ENCODE assay signal across 24 mouse cellular contexts in genomic region chr9:67794668-67795067, GRCm38 (mm10). TPM values are rescaled to one million over a fixed set of nuclear protein-coding genes. Genes with fewer than 3 reads are reported as not detected.
DNase-seq lines count a peak whose midpoint lies in the region; ATAC-seq lines count a peak whose summit lies in the region.
"Had no signal": no experiment of that assay in that cellular context is flagged by ENCODE, and none has a peak within 500 bp of the region (broad histone marks: within the 10 kb centered on the region; RNA-seq: fewer than 3 reads in every experiment).

No protein-coding gene starts in this region.

- H3K4me1 ChIP-seq in forebrain, embryonic 10.5 days: peaks cover 14% of the 10 kb centered on the region
- no peaks in the 10 kb centered on the region for H3K4me1 ChIP-seq in forebrain, embryonic 11.5 days (replicated peaks; ENCODE audit: control insufficient read depth, insufficient read depth, low read length)
- peaks cover 29% of the 10 kb centered on the region for H3K4me1 ChIP-seq in neural tube, embryonic 12.5 days
- H3K4me1 ChIP-seq in neural tube, embryonic 15.5 days: peaks cover 22% of the 10 kb centered on the region
- H3K4me1 ChIP-seq in midbrain, embryonic 13.5 days (replicated peaks): peaks cover 26% of the 10 kb centered on the region
- H3K4me1 ChIP-seq in kidney, embryonic 15.5 days: peaks cover 10% of the 10 kb centered on the region; the same call in 1 of the 2 replicates

- H3K4me2 ChIP-seq in forebrain, embryonic 11.5 days (ENCODE audit: low read depth, low read length, severe bottlenecking): no peak overlapping the region
- H3K4me2 ChIP-seq in neural tube, embryonic 12.5 days (replicated peaks): peak overlapping the region; percentile 46; the same call in 1 of the 2 replicates
- no peak overlapping the region for H3K4me2 ChIP-seq in neural tube, embryonic 15.5 days
- no peak overlapping the region for H3K4me2 ChIP-seq in midbrain, embryonic 13.5 days (replicated peaks)
- H3K4me2 ChIP-seq in kidney, embryonic 15.5 days: no peak overlapping the region

- no peak for DNase-seq in forebrain, embryonic 10.5 days (ENCODE audit: extremely low spot score, low spot score)
- no peak for DNase-seq in forebrain, embryonic 11.5 days (ENCODE audit: low spot score)
- DNase-seq in ovary, adult 18-20 months (ENCODE audit: low spot score): no peak
- DNase-seq in lung, postnatal 4 days: no peak
- DNase-seq: adrenal gland, postnatal 10 days; cerebellum, adult 9-11 months; kidney, adult 8-10 months; kidney, postnatal 25 days; lung, postnatal 10 days; thymus, postnatal 14 days had no signal

- no peaks in the 10 kb centered on the region for H3K9me3 ChIP-seq in forebrain, embryonic 10.5 days
- H3K9me3 ChIP-seq in forebrain, embryonic 11.5 days (ENCODE audit: control insufficient read depth, low read length): no peaks in the 10 kb centered on the region
- H3K9me3 ChIP-seq in neural tube, embryonic 12.5 days: no peaks in the 10 kb centered on the region
- no peaks in the 10 kb centered on the region for H3K9me3 ChIP-seq in neural tube, embryonic 15.5 days (replicated peaks)
- H3K9me3 ChIP-seq in midbrain, embryonic 13.5 days: no peaks in the 10 kb centered on the region
- H3K9me3 ChIP-seq in kidney, embryonic 15.5 days (replicated peaks): no peaks in the 10 kb centered on the region
- H3K9me3 ChIP-seq: embryonic facial prominence, embryonic 13.5 days; heart, embryonic 10.5 days; megakaryocyte, embryonic 14.5 days had no signal

- H3K36me3 ChIP-seq in forebrain, embryonic 10.5 days (replicated peaks): no peaks in the 10 kb centered on the region
- no peaks in the 10 kb centered on the region for H3K36me3 ChIP-seq in forebrain, embryonic 11.5 days (ENCODE audit: control insufficient read depth, insufficient read depth, low read length)
- H3K36me3 ChIP-seq in neural tube, embryonic 12.5 days: no peaks in the 10 kb centered on the region
- no peaks in the 10 kb centered on the region for H3K36me3 ChIP-seq in neural tube, embryonic 15.5 days
- no peaks in the 10 kb centered on the region for H3K36me3 ChIP-seq in midbrain, embryonic 13.5 days
- H3K36me3 ChIP-seq in kidney, embryonic 15.5 days: no peaks in the 10 kb centered on the region
- H3K36me3 ChIP-seq: embryonic facial prominence, embryonic 13.5 days; heart, embryonic 10.5 days had no signal

- no peak for ATAC-seq in forebrain, embryonic 11.5 days (replicated peaks; ENCODE audit: low FRiP score)
- no peak for ATAC-seq in neural tube, embryonic 12.5 days (ENCODE audit: low FRiP score, low read depth)
- no peak for ATAC-seq in neural tube, embryonic 15.5 days (ENCODE audit: low FRiP score)
- ATAC-seq in midbrain, embryonic 13.5 days: peak; percentile 51; the same call in 1 of the 2 replicates
- ATAC-seq in kidney, embryonic 15.5 days (replicated peaks; ENCODE audit: low FRiP score): no peak
- ATAC-seq: CD4-positive, CD25-positive, alpha-beta regulatory T cell, adult 4 months; Patski had no signal

- no peak overlapping the region for H3K4me3 ChIP-seq in forebrain, embryonic 10.5 days
- no peak overlapping the region for H3K4me3 ChIP-seq in forebrain, embryonic 11.5 days (ENCODE audit: low read depth, low read length)
- H3K4me3 ChIP-seq in neural tube, embryonic 12.5 days: no peak overlapping the region
- no peak overlapping the region for H3K4me3 ChIP-seq in neural tube, embryonic 15.5 days (replicated peaks)
- H3K4me3 ChIP-seq in midbrain, embryonic 13.5 days (replicated peaks): no peak overlapping the region
- H3K4me3 ChIP-seq in kidney, embryonic 15.5 days (replicated peaks): no peak overlapping the region
- H3K4me3 ChIP-seq: embryonic facial prominence, embryonic 13.5 days; heart, embryonic 10.5 days; megakaryocyte, embryonic 14.5 days; myocyte had no signal

- no peaks in the 10 kb centered on the region for H3K27me3 ChIP-seq in forebrain, embryonic 10.5 days (ENCODE audit: poor library complexity, severe bottlenecking)
- no peaks in the 10 kb centered on the region for H3K27me3 ChIP-seq in forebrain, embryonic 11.5 days (ENCODE audit: control insufficient read depth, insufficient read depth, low read length)
- H3K27me3 ChIP-seq in neural tube, embryonic 12.5 days (replicated peaks): no peaks in the 10 kb centered on the region
- H3K27me3 ChIP-seq in neural tube, embryonic 15.5 days (replicated peaks): no peaks in the 10 kb centered on the region
- H3K27me3 ChIP-seq in midbrain, embryonic 13.5 days: no peaks in the 10 kb centered on the region
- H3K27me3 ChIP-seq in kidney, embryonic 15.5 days: no peaks in the 10 kb centered on the region
- H3K27me3 ChIP-seq: embryonic facial prominence, embryonic 13.5 days had no signal

- peak overlapping the region; percentile 17; the same call in 1 of the 2 replicates for H3K27ac ChIP-seq in forebrain, embryonic 10.5 days
- H3K27ac ChIP-seq in forebrain, embryonic 11.5 days (ENCODE audit: low read depth, low read length): no peak overlapping the region
- H3K27ac ChIP-seq in neural tube, embryonic 12.5 days: 0 out of 2 replicates have a peak overlapping the region, but pooled peaks have one; percentile 50
- H3K27ac ChIP-seq in neural tube, embryonic 15.5 days (replicated peaks): no peak overlapping the region
- peak overlapping the region; percentile 79 for H3K27ac ChIP-seq in midbrain, embryonic 13.5 days
- no peak overlapping the region for H3K27ac ChIP-seq in kidney, embryonic 15.5 days
- H3K27ac ChIP-seq: embryonic facial prominence, embryonic 13.5 days; heart, embryonic 10.5 days; left cerebral cortex, adult 2 months had no signal

- whole genome bisulfite sequencing in forebrain, embryonic 10.5 days: 91% methylated on average over 4 of the region's 4 CpGs
- 88% methylated on average over 4 of the region's 4 CpGs for WGBS in forebrain, embryonic 11.5 days
- 92% methylated on average over 4 of the region's 4 CpGs for WGBS in neural tube, embryonic 12.5 days
- WGBS in neural tube, embryonic 15.5 days: 77% methylated on average over 4 of the region's 4 CpGs
- 91% methylated on average over 4 of the region's 4 CpGs for WGBS in midbrain, embryonic 13.5 days
- 93% methylated on average over 4 of the region's 4 CpGs for WGBS in kidney, embryonic 15.5 days

- H3K9ac ChIP-seq in forebrain, embryonic 11.5 days (ENCODE audit: low read length): no peak overlapping the region
- no peak overlapping the region for H3K9ac ChIP-seq in neural tube, embryonic 12.5 days
- no peak overlapping the region for H3K9ac ChIP-seq in neural tube, embryonic 15.5 days (replicated peaks)
- H3K9ac ChIP-seq in midbrain, embryonic 13.5 days (replicated peaks): no peak overlapping the region
- no peak overlapping the region for H3K9ac ChIP-seq in kidney, embryonic 15.5 days
- H3K9ac ChIP-seq: embryonic facial prominence, embryonic 13.5 days had no signal

RNA-seq across cellular contexts. Expression of gene C2cd4b, which starts 35.4 kb away (rescaled TPM):
- polyA plus RNA-seq in forebrain, embryonic 10.5 days (2016; fragmentation: Nextera tagmentation; extraction: Ambion mirVana): not detected in 2 replicates
- 0.13 TPM in 1 of 2 replicates, not detected in the other for polyA plus RNA-seq in forebrain, embryonic 11.5 days (2014; fragmentation: Nextera tagmentation; extraction: Ambion mirVana)
- 0.84 and 0.94 TPM in 2 replicates for polyA plus RNA-seq in neural tube, embryonic 12.5 days (2016; fragmentation: Nextera tagmentation; extraction: Ambion mirVana)
- polyA plus RNA-seq in neural tube, embryonic 15.5 days (2015; fragmentation: Nextera tagmentation; extraction: Ambion mirVana): 0.83 and 1.4 TPM in 2 replicates
- polyA plus RNA-seq in midbrain, embryonic 13.5 days (2015; fragmentation: Nextera tagmentation; extraction: Ambion mirVana): 0.20 and 0.44 TPM in 2 replicates
- 0.19 and 1.1 TPM in 2 replicates for polyA plus RNA-seq in kidney, embryonic 15.5 days (2015; fragmentation: Nextera tagmentation; extraction: Ambion mirVana)
- polyA plus RNA-seq: CD4-positive, CD25-positive, alpha-beta regulatory T cell, adult 4 months; liver, embryonic 16.5 days; myocyte had no signal

RNA-seq across cellular contexts. Expression of gene C2cd4a, which starts 37.5 kb away (rescaled TPM):
- polyA plus RNA-seq in forebrain, embryonic 10.5 days (2016; fragmentation: Nextera tagmentation; extraction: Ambion mirVana): not detected in 2 replicates
- polyA plus RNA-seq in forebrain, embryonic 11.5 days (2014; fragmentation: Nextera tagmentation; extraction: Ambion mirVana): 0.13 and 0.25 TPM in 2 replicates
- 0.27 and 0.42 TPM in 2 replicates for polyA plus RNA-seq in neural tube, embryonic 12.5 days (2016; fragmentation: Nextera tagmentation; extraction: Ambion mirVana)
- polyA plus RNA-seq in neural tube, embryonic 15.5 days (2015; fragmentation: Nextera tagmentation; extraction: Ambion mirVana): 0.68 and 0.78 TPM in 2 replicates
- 0.15 and 0.23 TPM in 2 replicates for polyA plus RNA-seq in midbrain, embryonic 13.5 days (2015; fragmentation: Nextera tagmentation; extraction: Ambion mirVana)
- 1.1 and 1.6 TPM in 2 replicates for polyA plus RNA-seq in kidney, embryonic 15.5 days (2015; fragmentation: Nextera tagmentation; extraction: Ambion mirVana)
- polyA plus RNA-seq: CD4-positive, CD25-positive, alpha-beta regulatory T cell, adult 4 months; gonadal fat pad, adult 2 months; heart, postnatal 0 days; myocyte had no signal

RNA-seq across cellular contexts. Expression of gene Vps13c, which starts 45.5 kb away (rescaled TPM):
- polyA plus RNA-seq in forebrain, embryonic 10.5 days (2016; fragmentation: Nextera tagmentation; extraction: Ambion mirVana): 3.2 and 4.1 TPM in 2 replicates
- polyA plus RNA-seq in forebrain, embryonic 11.5 days (2014; fragmentation: Nextera tagmentation; extraction: Ambion mirVana): 5.6 and 7.1 TPM in 2 replicates
- polyA plus RNA-seq in neural tube, embryonic 12.5 days (2016; fragmentation: Nextera tagmentation; extraction: Ambion mirVana): 8.0 and 8.2 TPM in 2 replicates
- polyA plus RNA-seq in neural tube, embryonic 15.5 days (2015; fragmentation: Nextera tagmentation; extraction: Ambion mirVana): 8.0 and 8.4 TPM in 2 replicates
- 10.0 and 10.5 TPM in 2 replicates for polyA plus RNA-seq in midbrain, embryonic 13.5 days (2015; fragmentation: Nextera tagmentation; extraction: Ambion mirVana)
- polyA plus RNA-seq in kidney, embryonic 15.5 days (2015; fragmentation: Nextera tagmentation; extraction: Ambion mirVana): 4.1 and 4.3 TPM in 2 replicates

Comparison
In these comparisons a context has a peak if more than half of its experiments do, and no peak if none do; other contexts are left out.
1. H3K27ac ChIP-seq: peak in forebrain, embryonic 10.5 days (single experiment), neural tube, embryonic 12.5 days (single experiment) and midbrain, embryonic 13.5 days (single experiment); none in forebrain, embryonic 11.5 days (single experiment), neural tube, embryonic 15.5 days (single experiment) and kidney, embryonic 15.5 days (single experiment).